Mouse (Mus musculus) CH12.LX (cell line): ENCODE data around the gene Afg3l1.

ENCODE experiments used
- EP300 ChIP-seq: IDR thresholded peaks from 2 replicates; pipeline ENCODE4 v1.6.1; 2011; ENCODE audit warnings: low read length, improper control_type of control experiment
- POLR2A ChIP-seq: IDR thresholded peaks from 2 replicates; pipeline ENCODE4 v1.6.1; 2011; ENCODE audit warnings: low read depth, mild to moderate bottlenecking, improper control_type of control experiment, low read length
- ZNF384 ChIP-seq: IDR thresholded peaks from 2 replicates; pipeline ENCODE4 v1.6.1; 2012; ENCODE audit warnings: low read depth, low read length, improper control_type of control experiment, inconsistent platforms

GRCm38 (mm10) chr8:123445981-123446380 is 31.7 kb upstream of the Afg3l1 start:
- TF ChIP-seq POLR2A: no peak
- TF ChIP-seq EP300: no peak
- TF ChIP-seq ZNF384: no peak
